Mouse (Mus musculus) stomach, embryonic 14.5 days (tissue): ENCODE results near the gene Ddo. TPM values are rescaled to one million over a fixed set of nuclear protein-coding genes. Genes with fewer than 3 reads are reported as not detected.

Source experiments
- ATAC-seq: fragments of 200-750 bp; cut with Nextera tagmentation; 2 replicates; pipeline ENCODE4 v1.8.0; 2017; ENCODE audit warnings: low read depth, moderate TSS enrichment; ENCODE audit not compliant: insufficient number of reproducible peaks, insufficient read depth, low FRiP score
- H3K27ac ChIP-seq: fragments of 300-500 bp; sonication (generic); 2 replicates; pipeline ENCODE4 v1.5.1; 2014; ENCODE audit warnings: mild to moderate bottlenecking, low read length, moderate library complexity, mixed read lengths
- H3K27me3 ChIP-seq: fragments of 300-500 bp; sonication (generic); 2 replicates; pipeline ENCODE4 v1.6.1; 2014; ENCODE audit warnings: low read length, control low read depth, mixed read lengths; ENCODE audit not compliant: control insufficient read depth, insufficient read depth
- H3K36me3 ChIP-seq: fragments of 300-500 bp; sonication (generic); 2 replicates; pipeline ENCODE4 v1.6.1; 2014; ENCODE audit warnings: mild to moderate bottlenecking, control low read depth, low read length, moderate library complexity, mixed read lengths; ENCODE audit not compliant: control insufficient read depth, insufficient read depth
- H3K4me1 ChIP-seq: fragments of 300-500 bp; sonication (generic); 2 replicates; pipeline ENCODE4 v1.6.1; 2014; ENCODE audit warnings: low read length, control low read depth, mixed read lengths; ENCODE audit not compliant: control insufficient read depth, insufficient read depth
- H3K4me2 ChIP-seq: fragments of 300-500 bp; sonication (generic); replicated peaks from 2 replicates; pipeline ENCODE4 v1.6.1; 2014; ENCODE audit warnings: low read depth, low read length, control low read depth
- H3K4me3 ChIP-seq: fragments of 300-500 bp; sonication (generic); 2 replicates; pipeline ENCODE4 v1.5.1; 2014; ENCODE audit warnings: low read depth, low read length, control low read depth
- H3K9ac ChIP-seq: fragments of 300-500 bp; sonication (generic); replicated peaks from 2 replicates; pipeline ENCODE4 v1.6.1; 2014; ENCODE audit warnings: low read depth, mild to moderate bottlenecking, control low read depth, low read length, moderate library complexity, mixed read lengths
- H3K9me3 ChIP-seq: fragments of 300-500 bp; sonication (generic); 2 replicates; pipeline ENCODE4 v1.6.1; 2016; ENCODE audit warnings: low read depth, low read length, control low read depth; ENCODE audit not compliant: control insufficient read depth
- WGBS: fragments of 180-500 bp; shearing (Covaris S2); extraction: QIAGEN DNeasy Blood & Tissue Kit; methylation state at CpG from one replicate; pipeline ENCODE4 v1.1.7; 2014; 5-methylcytosine and 5-hydroxymethylcytosine counted together
- polyA plus RNA-seq: library from polyadenylated mRNA; unstranded; fragments of >200 nt; fragmentation: Nextera tagmentation; extraction: Ambion mirVana; gene quantifications from 2 replicates; pipeline ENCODE4 v1.2.1, GENCODE M21; 2014

The Ddo gene
- polyA plus RNA-seq, result 1.6 and 2.5 TPM in 2 replicates

DNA sequence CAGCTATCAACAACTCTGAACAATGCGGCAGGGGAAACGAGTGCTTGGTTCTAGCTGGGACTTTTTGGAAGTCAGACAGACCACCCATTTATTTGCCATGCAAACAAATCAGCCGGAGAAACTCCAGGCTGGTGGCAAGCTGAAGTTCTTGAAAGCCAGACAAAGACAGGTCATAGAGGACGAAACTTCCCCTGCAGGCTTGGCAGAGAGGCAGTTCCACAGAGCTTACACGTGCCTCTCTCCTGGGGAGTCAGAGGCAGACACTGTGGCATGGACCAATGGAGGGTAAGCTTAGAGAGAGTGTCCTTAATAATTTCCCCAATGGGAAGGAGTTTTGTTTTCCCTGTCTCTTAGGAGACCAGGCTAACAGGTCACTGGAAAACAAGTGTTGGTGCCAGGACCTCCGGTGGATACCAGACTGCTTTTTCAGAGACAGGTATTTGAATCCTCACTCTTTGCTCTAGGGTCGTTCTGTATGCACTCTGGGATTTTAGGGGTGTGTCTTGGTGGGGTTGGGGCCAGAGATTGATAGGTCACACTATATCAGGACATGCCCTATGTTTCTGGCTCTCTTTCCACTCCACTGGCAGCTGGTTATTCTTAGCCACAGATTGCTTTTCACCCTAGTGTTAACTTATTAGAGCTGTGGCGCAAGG is at the start of gene Ddo:
Gene Ddo (plus strand): TSS at position 356 of the 656 bp plus-strand sequence.
- Histone ChIP-seq H3K4me2 (0 out of 2 replicates have a peak within 1 kb of the TSS, but pooled peaks have one; percentile 5), H3K9me3 (no peaks in the 10 kb centered on the region; the same call in 1 of the 2 replicates), H3K4me1 (peaks cover 4% of the 10 kb centered on the region; the same call in 1 of the 2 replicates), H3K36me3 (no peaks in the 10 kb centered on the region), H3K9ac (no peak within 1 kb of the TSS), H3K4me3 (no peak within 1 kb of the TSS), H3K27me3 (no peaks in the 10 kb centered on the region), H3K27ac (no peak within 1 kb of the TSS)
- 45% methylated on average over 8 of the region's 8 CpGs for WGBS
- 0 out of 2 replicates have a peak, but pooled peaks have one; percentile 61 for ATAC-seq

DNA sequence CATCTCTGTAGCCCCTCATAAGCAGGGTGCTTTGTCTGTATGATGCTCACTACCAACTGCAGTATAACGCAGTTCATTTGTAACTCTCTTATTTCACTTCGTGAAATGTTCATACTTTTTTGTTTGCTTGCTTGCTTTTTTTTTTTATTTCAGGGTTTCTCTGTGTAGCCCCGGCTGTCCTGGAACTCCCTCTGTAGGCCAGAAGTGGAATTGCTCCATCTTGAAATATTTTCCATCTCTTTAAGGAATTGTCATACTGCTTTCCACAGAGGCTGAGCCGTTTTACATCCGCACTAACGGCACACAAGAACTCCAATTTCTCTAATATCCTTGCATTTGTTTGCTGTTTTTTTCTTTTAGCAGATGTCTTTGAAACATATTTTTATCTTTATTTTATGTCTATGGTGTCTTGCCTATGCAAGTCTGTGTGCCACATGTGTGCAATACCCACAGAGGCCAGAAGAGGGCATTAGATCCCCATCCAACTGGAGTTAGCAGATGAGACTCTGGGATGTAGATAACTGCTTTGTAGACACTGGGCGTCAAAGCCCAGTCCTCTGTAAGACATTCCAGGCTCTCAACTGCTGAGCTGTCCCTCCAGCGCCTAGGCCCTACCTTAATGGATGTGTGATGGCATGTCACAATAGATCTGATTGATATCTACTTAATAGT is 46.1 kb upstream of the Ddo start:
- Histone ChIP-seq H3K27ac (no peak overlapping the region), H3K4me3 (no peak overlapping the region), H3K9ac (no peak overlapping the region), H3K36me3 (no peaks in the 10 kb centered on the region), H3K27me3 (no peaks in the 10 kb centered on the region), H3K4me1 (no peaks in the 10 kb centered on the region), H3K4me2 (no peak overlapping the region), H3K9me3 (no peaks in the 10 kb centered on the region; the same call in 1 of the 2 replicates)
- ATAC-seq, result no peak
- WGBS, result 77% methylated on average over 8 of the region's 8 CpGs

DNA sequence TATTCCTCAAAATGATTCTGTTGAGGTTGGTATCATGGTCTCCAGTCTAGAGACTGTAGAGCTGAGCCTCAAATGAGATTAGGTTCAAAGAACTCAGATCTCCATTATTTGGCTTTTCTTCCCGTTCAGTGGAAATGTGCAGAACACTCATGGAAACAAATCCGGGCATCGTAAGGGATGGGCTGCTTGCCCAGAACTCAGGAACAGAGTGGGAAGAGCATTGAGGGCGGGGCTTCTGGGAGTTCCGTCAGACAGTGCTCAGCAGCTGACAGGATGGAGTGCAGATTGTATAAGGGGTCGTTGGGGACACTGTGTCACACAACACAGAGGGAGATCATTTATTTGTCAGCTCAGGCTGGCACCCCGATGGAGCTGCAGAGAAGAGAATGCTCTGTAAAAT is 37.6 kb upstream of the Ddo start:
- no peak for ATAC-seq

DNA sequence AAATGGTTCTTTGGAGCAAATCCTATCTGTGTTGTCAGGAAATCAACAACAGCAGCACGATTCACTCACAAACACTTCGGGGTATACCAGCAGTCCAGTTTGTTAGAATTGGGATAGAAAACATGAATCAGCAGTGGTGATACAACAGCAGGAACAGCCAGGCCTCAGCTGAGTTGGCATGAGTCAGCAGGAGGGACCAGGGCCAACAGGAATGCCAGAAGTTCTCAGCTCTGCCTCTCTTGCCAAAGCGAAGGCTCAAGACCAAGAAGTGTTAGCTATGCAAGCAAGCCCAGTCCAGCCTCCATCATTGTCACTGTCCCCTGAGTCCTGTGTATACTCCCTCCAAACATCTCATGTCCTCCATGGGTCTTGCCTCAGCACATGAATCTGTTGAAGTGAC is 32.6 kb upstream of the Ddo start:
- no peaks in the 10 kb centered on the region for H3K36me3 ChIP-seq
- no peak overlapping the region for H3K27ac ChIP-seq
- no peak overlapping the region for H3K4me2 ChIP-seq
- H3K4me3 ChIP-seq, result no peak overlapping the region
- WGBS, result 89% methylated on average over 3 of the region's 3 CpGs
- no peak overlapping the region for H3K9ac ChIP-seq
- no peaks in the 10 kb centered on the region for H3K9me3 ChIP-seq
- H3K4me1 ChIP-seq, result no peaks in the 10 kb centered on the region
- no peak for ATAC-seq
- H3K27me3 ChIP-seq, result no peaks in the 10 kb centered on the region

More for the DNA sequence above, 37.6 kb upstream of the Ddo start:
- no peak overlapping the region for H3K4me2 ChIP-seq
- no peak overlapping the region for H3K27ac ChIP-seq
- H3K4me1 ChIP-seq, result no peaks in the 10 kb centered on the region
- WGBS, result 56% methylated on average over 7 of the region's 7 CpGs
- no peaks in the 10 kb centered on the region for H3K9me3 ChIP-seq
- no peaks in the 10 kb centered on the region for H3K27me3 ChIP-seq
- H3K4me3 ChIP-seq, result no peak overlapping the region
- no peak overlapping the region for H3K9ac ChIP-seq
- H3K36me3 ChIP-seq, result no peaks in the 10 kb centered on the region

DNA sequence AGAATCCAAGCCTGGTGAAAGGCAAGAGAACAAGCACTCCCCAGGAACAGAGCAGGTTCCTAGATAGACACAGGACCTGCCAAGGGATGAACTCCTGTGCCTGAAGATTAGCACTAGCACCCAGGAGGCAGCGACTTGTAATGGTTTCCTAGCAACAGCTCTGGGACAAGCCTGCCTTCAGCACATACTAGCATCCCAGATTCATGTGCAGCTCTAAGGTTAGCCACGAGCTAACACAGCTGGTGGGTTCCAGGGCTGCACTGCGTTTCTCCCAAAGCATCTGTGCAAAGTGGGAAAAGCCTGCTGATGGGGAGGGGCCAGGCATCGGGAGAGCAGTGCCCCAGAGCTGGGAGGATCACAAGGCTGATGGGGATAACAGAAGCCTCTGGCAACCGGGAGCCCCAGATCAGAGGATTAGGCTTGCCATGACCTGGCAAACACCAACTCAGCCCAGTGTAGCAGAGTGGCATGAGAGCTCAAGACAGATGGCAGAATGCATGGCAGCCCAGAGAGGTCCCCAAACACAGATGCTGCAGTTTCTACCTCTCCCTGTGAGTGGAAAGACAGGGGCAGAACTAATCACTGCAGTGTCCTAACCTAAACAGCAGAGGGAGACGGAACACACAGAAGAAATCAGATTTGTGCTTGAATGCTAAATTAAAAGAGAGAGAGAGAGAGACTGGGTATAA is 25.0 kb upstream of the Ddo start:
- Histone ChIP-seq H3K36me3 (no peaks in the 10 kb centered on the region), H3K4me1 (no peaks in the 10 kb centered on the region), H3K27me3 (no peaks in the 10 kb centered on the region), H3K9me3 (peaks cover 9% of the 10 kb centered on the region; the same call in 1 of the 2 replicates), H3K9ac (no peak overlapping the region), H3K4me2 (no peak overlapping the region), H3K4me3 (no peak overlapping the region), H3K27ac (no peak overlapping the region)
- WGBS, result 58% methylated on average over 6 of the region's 6 CpGs
- ATAC-seq, result no peak

DNA sequence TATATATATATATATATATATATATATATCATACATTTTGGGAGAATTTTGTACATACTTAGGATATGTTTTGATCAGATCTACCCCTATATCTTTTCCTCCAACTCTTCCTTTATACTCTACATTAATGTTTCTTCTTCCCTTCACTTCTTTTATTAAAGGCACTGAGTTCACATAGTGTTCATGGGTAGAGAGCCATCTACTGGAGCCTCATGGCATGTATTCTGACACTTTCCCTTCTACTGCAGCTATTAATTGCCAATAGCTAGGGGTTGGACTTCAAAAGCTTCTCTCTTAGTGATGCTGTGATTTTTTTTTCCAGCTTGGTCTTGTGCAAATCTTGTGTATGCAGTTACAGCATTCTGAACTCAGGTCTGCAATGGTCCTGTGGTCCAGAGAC is 11.8 kb upstream of the Ddo start:
- no peaks in the 10 kb centered on the region for H3K36me3 ChIP-seq
- no peak overlapping the region for H3K4me3 ChIP-seq
- H3K4me1 ChIP-seq, result no peaks in the 10 kb centered on the region
- no peak overlapping the region for H3K27ac ChIP-seq
- no peaks in the 10 kb centered on the region for H3K9me3 ChIP-seq
- no peak overlapping the region for H3K4me2 ChIP-seq
- H3K9ac ChIP-seq, result no peak overlapping the region
- ATAC-seq, result no peak
- H3K27me3 ChIP-seq, result no peaks in the 10 kb centered on the region

GRCm38 (mm10) chr10:40619760-40620159 is 10.1 kb upstream of the Ddo start:
- WGBS, result 63% methylated on average over 1 of the region's 1 CpGs
- ATAC-seq, result no peak

DNA sequence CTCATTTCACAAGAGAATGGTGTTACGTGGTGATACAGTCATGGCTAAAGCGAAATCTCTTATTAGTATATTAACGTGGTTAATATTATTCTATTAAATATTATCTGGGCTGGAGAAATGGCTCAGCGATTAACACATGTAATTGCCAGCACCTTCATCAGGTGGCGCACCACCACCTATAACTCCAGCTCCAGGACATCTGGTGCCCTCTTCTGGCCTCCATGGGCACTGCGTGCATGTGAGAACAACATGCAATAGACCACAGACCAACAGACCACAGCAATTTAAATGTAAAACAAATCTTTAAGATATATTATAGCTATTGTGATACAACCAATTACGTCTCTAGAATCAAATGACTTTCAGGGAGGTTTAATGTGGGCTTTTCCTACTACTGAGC is 671 bp upstream of the Ddo start:
- no peak for ATAC-seq
- no peak overlapping the region for H3K4me3 ChIP-seq
- H3K27me3 ChIP-seq, result no peaks in the 10 kb centered on the region
- H3K4me1 ChIP-seq, result peaks cover 4% of the 10 kb centered on the region; the same call in 1 of the 2 replicates
- 76% methylated on average over 7 of the region's 7 CpGs for WGBS
- H3K4me2 ChIP-seq, result no peak overlapping the region
- H3K9me3 ChIP-seq, result no peaks in the 10 kb centered on the region; the same call in 1 of the 2 replicates
- no peaks in the 10 kb centered on the region for H3K36me3 ChIP-seq
- H3K27ac ChIP-seq, result no peak overlapping the region
- H3K9ac ChIP-seq, result no peak overlapping the region

More at GRCm38 (mm10) chr10:40619760-40620159, 10.1 kb upstream of the Ddo start:
- Histone ChIP-seq H3K27me3 (no peaks in the 10 kb centered on the region), H3K27ac (no peak overlapping the region), H3K4me1 (no peaks in the 10 kb centered on the region), H3K9me3 (no peaks in the 10 kb centered on the region), H3K4me3 (no peak overlapping the region), H3K36me3 (no peaks in the 10 kb centered on the region), H3K4me2 (no peak overlapping the region), H3K9ac (no peak overlapping the region)
